Mouse (Mus musculus) bone marrow, adult 2 months (tissue): ENCODE results near the gene Pip5k1a. TPM values are rescaled to one million over a fixed set of nuclear protein-coding genes. Genes with fewer than 3 reads are reported as not detected.
A peak's percentile ranks its signal among the peaks of the same experiment; 100 is the strongest.
"Not testable (repeated sequence)": the region's sequence is repeated elsewhere in the genome, so short reads cannot be mapped to it uniquely, and the experiment has no call there.

Experiments used
- H3K27ac ChIP-seq: fragments of 200-500 bp; 2 replicates; pipeline ENCODE4 v1.5.1; 2012; ENCODE audit warnings: low read depth, mild to moderate bottlenecking, control low read depth, inconsistent platforms, low read length; ENCODE audit not compliant: control insufficient read depth, poor library complexity, insufficient read depth
- H3K4me1 ChIP-seq: fragments of 200-500 bp; 2 replicates; pipeline ENCODE4 v1.6.1; 2011; ENCODE audit warnings: low read length; ENCODE audit not compliant: control insufficient read depth, insufficient read depth
- H3K4me3 ChIP-seq: fragments of 200-500 bp; replicated peaks from 2 replicates; pipeline ENCODE3; 2011; ENCODE audit warnings: mild to moderate bottlenecking, low read depth, low read length, control low read depth; ENCODE audit not compliant: control insufficient read depth
- CTCF ChIP-seq: fragments of 200-500 bp; IDR thresholded peaks from 2 replicates; pipeline ENCODE4 v1.5.1; 2011; ENCODE audit warnings: low read length, control low read depth; ENCODE audit not compliant: control insufficient read depth, insufficient read depth
- POLR2A ChIP-seq: fragments of 200-500 bp; IDR thresholded peaks from 2 replicates; pipeline ENCODE4 v1.6.1; 2011; ENCODE audit warnings: low read depth, mild to moderate bottlenecking, control low read depth, low read length, borderline replicate concordance; ENCODE audit not compliant: control insufficient read depth
- WGBS: fragments of 180-500 bp; shearing (Covaris S2); methylation state at CpG from one replicate; pipeline ENCODE4 v1.1.7; 2018; 5-methylcytosine and 5-hydroxymethylcytosine counted together
- polyA plus RNA-seq: library from polyadenylated mRNA; stranded (reverse); fragments of >200 nt; gene quantifications from 2 replicates; pipeline ENCODE4 v1.2.4, GENCODE M21; 2011; ENCODE audit warnings: low replicate concordance; ENCODE audit not compliant: missing spikeins, insufficient read depth, insufficient read length

Gene Pip5k1a
- polyA plus RNA-seq, 1 experiment: 38.8 TPM

DNA sequence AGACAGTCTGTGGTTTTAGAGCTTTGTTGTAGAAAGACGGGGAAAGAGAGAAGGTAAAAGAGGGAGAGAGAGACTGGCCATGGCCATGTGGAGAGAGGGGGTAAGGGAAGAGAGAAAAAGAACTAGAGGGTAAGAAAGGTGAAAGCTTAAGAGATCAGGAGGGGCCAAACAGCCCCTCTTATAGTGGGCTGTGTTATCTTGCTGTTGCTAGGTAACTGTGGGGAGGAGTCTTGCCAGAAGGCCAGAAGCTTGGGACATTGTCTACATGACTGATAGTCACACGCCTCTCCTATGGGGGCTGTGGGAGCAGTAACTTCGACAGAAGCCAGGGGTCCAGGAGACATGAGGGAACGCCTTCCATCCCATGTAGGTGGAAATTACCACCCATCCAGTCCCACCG lies 81.5 kb downstream of the Pip5k1a start:
- no peak overlapping the region for H3K4me3 ChIP-seq
- no peak overlapping the region for H3K27ac ChIP-seq
- peaks cover 3% of the 10 kb centered on the region for H3K4me1 ChIP-seq
- 70% methylated on average over 5 of the region's 5 CpGs for WGBS
- no peak for TF ChIP-seq POLR2A
- no peak for TF ChIP-seq CTCF

DNA sequence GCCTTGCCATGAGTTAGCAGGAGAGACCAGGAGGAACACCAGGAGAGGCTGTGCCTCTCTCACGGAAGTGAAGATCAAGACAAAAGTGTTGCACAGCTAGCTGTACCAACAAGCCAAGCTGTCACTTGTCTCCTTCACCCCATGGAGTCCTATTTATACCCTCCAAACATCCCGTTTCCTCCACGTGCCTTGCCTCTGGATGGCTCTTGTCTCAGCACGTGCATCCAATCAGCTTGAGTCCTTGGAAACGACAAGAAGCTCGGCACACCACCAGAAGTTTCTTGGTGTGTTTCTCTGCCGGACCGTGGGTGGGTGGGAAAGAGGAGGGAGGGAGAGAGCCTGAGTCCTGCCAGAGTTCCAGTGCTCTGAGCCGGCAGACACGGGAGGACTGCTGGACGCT lies 82.2 kb downstream of the Pip5k1a start:
- Histone ChIP-seq H3K27ac (no peak overlapping the region; the same call in 1 of the 2 replicates), H3K4me3 (no peak overlapping the region), H3K4me1 (peaks cover 3% of the 10 kb centered on the region)
- TF ChIP-seq POLR2A (no peak), CTCF (no peak)
- WGBS: 73% methylated on average over 11 of the region's 11 CpGs

DNA sequence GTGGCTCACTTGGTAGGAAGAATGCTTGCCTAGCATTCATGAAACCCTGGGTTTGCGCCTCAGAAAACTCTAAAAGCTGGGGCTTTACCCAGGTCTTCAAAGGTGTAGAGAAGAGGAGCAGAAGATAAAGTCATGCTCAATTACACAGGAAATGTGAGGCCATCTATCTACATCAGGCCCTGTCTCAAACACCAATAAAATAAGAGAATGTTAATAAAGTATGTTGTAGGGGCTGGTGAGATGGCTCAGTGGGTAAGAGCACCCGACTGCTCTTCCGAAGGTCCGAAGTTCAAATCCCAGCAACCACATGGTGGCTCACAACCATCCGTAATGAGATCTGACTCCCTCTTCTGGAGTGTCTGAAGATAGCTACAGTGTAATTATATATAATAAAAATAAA lies 85.8 kb downstream of the Pip5k1a start:
- not testable (repeated sequence) for H3K27ac ChIP-seq, H3K4me3 ChIP-seq, H3K4me1 ChIP-seq
- 95% methylated on average over 5 of the region's 5 CpGs for WGBS

GRCm38 (mm10) chr3:95018741-95019140 lies 88.0 kb downstream of the Pip5k1a start:
- Histone ChIP-seq H3K4me1 (no peaks in the 10 kb centered on the region; the same call in 1 of the 2 replicates), H3K4me3 (no peak overlapping the region), H3K27ac (no peak overlapping the region)
- WGBS: 85% methylated on average over 2 of the region's 2 CpGs
- TF ChIP-seq CTCF (no peak), POLR2A (no peak)

DNA sequence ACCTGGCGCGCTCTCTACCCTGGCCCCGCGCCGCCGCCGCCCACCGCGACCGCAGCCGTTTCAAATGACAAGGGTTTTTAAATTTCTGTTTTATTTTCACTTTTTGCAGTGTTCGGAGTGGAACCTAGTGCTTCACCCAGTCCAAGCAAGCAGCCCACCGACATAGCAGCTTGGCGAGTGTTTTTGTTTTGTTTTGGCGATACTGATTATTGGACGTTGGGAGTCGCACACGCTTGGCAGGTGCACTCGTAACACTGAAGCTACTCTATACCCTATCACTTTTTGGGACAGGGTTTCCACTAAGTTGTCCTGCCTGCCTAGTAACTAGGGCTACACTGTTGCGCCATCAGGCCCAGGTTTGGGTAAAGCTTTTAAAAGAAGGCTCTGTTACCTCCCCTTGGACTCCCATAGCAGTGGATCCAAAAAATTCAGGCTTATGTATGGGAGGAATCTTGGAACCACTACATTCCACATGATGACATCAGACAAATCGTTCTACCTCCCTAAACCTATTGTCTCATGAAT lies 90.1 kb downstream of the Pip5k1a start:
- peak overlapping the region; percentile 87 for H3K4me3 ChIP-seq
- WGBS: 4% methylated on average over 21 of the region's 21 CpGs
- no peaks in the 10 kb centered on the region; the same call in 1 of the 2 replicates for H3K4me1 ChIP-seq
- no peak for TF ChIP-seq CTCF
- no peak for TF ChIP-seq POLR2A
- peak overlapping the region; percentile 96 for H3K27ac ChIP-seq

DNA sequence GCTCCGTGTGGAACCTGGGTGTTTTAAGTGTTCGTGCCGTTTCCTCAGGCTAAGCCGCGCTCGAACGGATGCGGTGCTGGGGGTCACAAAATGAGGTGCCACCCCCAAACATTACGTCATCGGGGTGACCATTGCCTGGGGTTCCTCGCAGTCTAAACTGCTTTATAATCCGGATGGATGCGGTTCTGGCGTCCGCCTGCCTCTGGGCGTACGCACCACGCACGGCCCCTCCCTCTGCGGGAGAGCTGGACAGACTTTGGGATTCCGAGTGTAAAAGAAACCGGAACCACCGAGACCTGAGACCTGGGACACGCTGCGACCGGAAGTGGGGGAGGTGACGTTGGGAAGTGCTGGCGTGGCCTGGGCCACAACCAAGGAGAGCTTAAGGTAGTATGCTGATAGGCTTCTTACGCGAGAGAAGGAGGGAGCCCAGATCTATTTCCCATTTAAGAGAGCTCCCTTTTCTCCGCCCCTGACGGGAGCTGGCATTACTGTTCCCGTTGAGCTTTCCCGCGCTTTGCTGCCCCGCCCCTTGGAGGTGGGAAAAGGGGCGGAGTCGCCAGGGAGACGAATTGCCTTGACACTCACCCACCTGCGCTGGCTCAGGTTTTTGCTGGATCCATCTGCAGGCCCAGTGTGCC lies 90.7 kb downstream of the Pip5k1a start:
- TF ChIP-seq POLR2A: peak; percentile 46; the same call in 1 of the 2 replicates
- TF ChIP-seq CTCF: peak; percentile 3; the same call in 1 of the 2 replicates
- under 1% methylated on average over 40 of the region's 40 CpGs for WGBS
- H3K4me3 ChIP-seq: peak overlapping the region; percentile 87
- H3K4me1 ChIP-seq: no peaks in the 10 kb centered on the region; the same call in 1 of the 2 replicates
- H3K27ac ChIP-seq: peak overlapping the region; percentile 96

DNA sequence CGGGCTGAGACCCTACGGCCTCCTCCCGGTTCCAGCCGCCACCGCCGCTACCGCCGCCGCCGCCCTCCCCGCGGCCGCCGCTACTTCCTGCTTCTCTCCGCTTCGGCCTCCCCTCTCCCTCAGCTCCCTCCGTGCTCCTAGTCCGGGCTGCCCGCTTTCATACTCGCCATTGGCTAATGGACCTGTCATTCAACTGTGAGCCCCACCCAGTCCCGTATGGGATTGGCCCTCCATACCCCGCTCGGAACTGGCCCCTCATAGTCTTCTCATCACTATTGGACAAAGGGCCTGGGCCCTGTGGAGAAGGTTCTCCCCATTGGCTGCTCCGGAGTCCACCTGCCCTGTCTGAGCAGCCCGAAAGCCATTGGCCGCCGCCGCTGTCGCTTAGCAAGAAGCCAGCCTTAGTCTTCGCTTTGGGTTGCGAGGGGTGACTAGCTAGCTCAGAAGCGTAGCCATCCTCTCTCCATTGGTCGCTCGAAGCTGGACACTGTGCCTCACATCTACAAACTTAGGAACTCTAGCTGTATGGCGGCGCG lies 91.3 kb downstream of the Pip5k1a start, which contains the start of gene Zfp687:
TSS of gene Zfp687 (minus strand) at position 112 of the 536 bp plus-strand sequence.
- Histone ChIP-seq H3K4me3 (peak within 1 kb of the TSS; percentile 88), H3K27ac (peak within 1 kb of the TSS; percentile 96), H3K4me1 (no peaks in the 10 kb centered on the region; the same call in 1 of the 2 replicates)
- WGBS: under 1% methylated on average over 37 of the region's 37 CpGs
- no peak for TF ChIP-seq CTCF
- TF ChIP-seq POLR2A: peak; percentile 64

GRCm38 (mm10) chr3:95014428-95015151 lies 92.1 kb downstream of the Pip5k1a start:
- TF ChIP-seq POLR2A: no peak; the same call in 1 of the 2 replicates
- no peak for TF ChIP-seq CTCF
- WGBS: 1% methylated on average over 44 of the region's 44 CpGs
- Histone ChIP-seq H3K27ac (peak overlapping the region; percentile 96), H3K4me1 (no peaks in the 10 kb centered on the region; the same call in 1 of the 2 replicates), H3K4me3 (peak overlapping the region; percentile 88)
